Comparison of ENCODE assay signal across 24 mouse cellular contexts in the genomic region with DNA sequence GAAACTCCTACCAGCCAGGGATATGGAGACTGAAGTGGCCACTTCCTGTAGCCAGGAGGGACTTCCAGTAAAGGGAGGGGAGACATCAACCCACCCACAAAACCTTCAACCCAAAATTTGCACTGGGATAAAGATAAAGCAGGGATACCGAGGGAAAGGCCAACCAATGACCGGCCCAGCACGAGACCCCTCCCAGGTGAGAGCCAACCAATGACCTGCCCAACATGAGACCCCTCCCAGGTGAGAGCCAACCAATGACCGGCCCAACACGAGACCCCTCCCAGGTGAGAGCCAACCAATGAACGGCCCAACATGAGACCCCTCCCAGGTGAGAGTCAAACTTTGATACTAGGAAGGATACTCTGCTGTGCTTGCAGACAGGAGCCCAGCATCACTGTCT. TPM values are rescaled to one million over a fixed set of nuclear protein-coding genes. Genes with fewer than 3 reads are reported as not detected.
DNase-seq lines count a peak whose midpoint lies in the region; ATAC-seq and TF ChIP-seq lines count a peak whose summit lies in the region.
"Had no signal": no experiment of that assay in that cellular context is flagged by ENCODE, and none has a peak within 500 bp of the region (broad histone marks: within the 10 kb centered on the region; RNA-seq: fewer than 3 reads in every experiment).

No protein-coding gene starts in this region.

- H3K27me3 ChIP-seq in heart, embryonic 11.5 days (ENCODE audit: control insufficient read depth, insufficient read depth, low read length): no peaks in the 10 kb centered on the region
- H3K27me3 ChIP-seq in heart, adult 2 months (ENCODE audit: control insufficient read depth, insufficient read depth, low read length): no peaks in the 10 kb centered on the region
- H3K27me3 ChIP-seq in kidney, embryonic 15.5 days: no peaks in the 10 kb centered on the region
- no peaks in the 10 kb centered on the region for H3K27me3 ChIP-seq in hindbrain, embryonic 11.5 days (ENCODE audit: control insufficient read depth, insufficient read depth, low read length)
- H3K27me3 ChIP-seq: embryonic facial prominence, embryonic 12.5 days; forebrain, embryonic 13.5 days; forebrain, embryonic 15.5 days; Patski had no signal

- H3K4me3 ChIP-seq in heart, embryonic 11.5 days (ENCODE audit: low read depth, low read length): no peak overlapping the region
- no peak overlapping the region for H3K4me3 ChIP-seq in heart, adult 2 months
- H3K4me3 ChIP-seq in kidney, embryonic 15.5 days (replicated peaks): no peak overlapping the region
- no peak overlapping the region for H3K4me3 ChIP-seq in hindbrain, embryonic 11.5 days (ENCODE audit: low read depth, low read length)
- H3K4me3 ChIP-seq: embryonic facial prominence, embryonic 10.5 days; embryonic facial prominence, embryonic 12.5 days; forebrain, embryonic 13.5 days; forebrain, embryonic 15.5 days had no signal

- no peak for TF ChIP-seq CTCF in heart, adult 2 months (IDR thresholded peaks at IDR 0.05)

- TF ChIP-seq POLR2A in heart, adult 2 months (IDR thresholded peaks at IDR 0.05; ENCODE audit: insufficient read depth, low read depth, low read length): no peak

- H3K9ac ChIP-seq in heart, embryonic 11.5 days (ENCODE audit: low read depth, low read length): no peak overlapping the region
- H3K9ac ChIP-seq in heart, adult 2 months (ENCODE audit: low read depth, low read length): no peak overlapping the region
- H3K9ac ChIP-seq in kidney, embryonic 15.5 days: no peak overlapping the region
- H3K9ac ChIP-seq in hindbrain, embryonic 11.5 days (ENCODE audit: low read depth, low read length): no peak overlapping the region
- H3K9ac ChIP-seq: embryonic facial prominence, embryonic 12.5 days; forebrain, embryonic 13.5 days; forebrain, embryonic 15.5 days; forebrain, postnatal 0 days had no signal

- no peaks in the 10 kb centered on the region for H3K79me2 ChIP-seq in heart, adult 2 months (replicated peaks; ENCODE audit: control insufficient read depth, insufficient read depth, low read length)

- TF ChIP-seq EP300 in heart, adult 2 months (IDR thresholded peaks at IDR 0.05; ENCODE audit: insufficient read depth, low read depth, low read length): no peak

- H3K4me1 ChIP-seq in heart, embryonic 11.5 days (ENCODE audit: control insufficient read depth, insufficient read depth, low read length): no peaks in the 10 kb centered on the region
- no peaks in the 10 kb centered on the region for H3K4me1 ChIP-seq in heart, adult 2 months (ENCODE audit: control insufficient read depth, insufficient read depth, low read length)
- peaks cover 2% of the 10 kb centered on the region; the same call in 1 of the 2 replicates for H3K4me1 ChIP-seq in kidney, embryonic 15.5 days
- H3K4me1 ChIP-seq in hindbrain, embryonic 11.5 days (replicated peaks; ENCODE audit: control insufficient read depth, insufficient read depth, low read length): no peaks in the 10 kb centered on the region
- H3K4me1 ChIP-seq: embryonic facial prominence, embryonic 12.5 days; forebrain, embryonic 15.5 days had no signal

- DNase-seq in heart, adult 2 months: no peak
- peak; percentile 64 for DNase-seq in ES-CJ7 (ENCODE audit: low read depth, low spot score)
- peak; percentile 73 for DNase-seq in R1 (ENCODE audit: low read depth, low spot score)
- DNase-seq in testis, postnatal 14 days (ENCODE audit: low spot score): peak; percentile 48
- no peak for DNase-seq in hindbrain, embryonic 11.5 days (ENCODE audit: low spot score)
- DNase-seq: adrenal gland, adult 8-10 months; adrenal gland, postnatal 14 days; adrenal gland, postnatal 36 days; cerebellum, adult 11-12 months; cerebellum, adult 2 months; cerebellum, adult 9-10 months; cerebellum, postnatal 10 days; cerebellum, postnatal 25 days; forebrain, postnatal 0 days had no signal

- no peak overlapping the region for H3K27ac ChIP-seq in heart, embryonic 11.5 days (ENCODE audit: low read depth, low read length)
- no peak overlapping the region for H3K27ac ChIP-seq in heart, adult 2 months
- H3K27ac ChIP-seq in kidney, embryonic 15.5 days: no peak overlapping the region
- H3K27ac ChIP-seq in hindbrain, embryonic 11.5 days (ENCODE audit: low read depth, low read length): no peak overlapping the region
- H3K27ac ChIP-seq: embryonic facial prominence, embryonic 10.5 days; embryonic facial prominence, embryonic 12.5 days; forebrain, embryonic 13.5 days; forebrain, embryonic 15.5 days had no signal

- no peaks in the 10 kb centered on the region for H3K9me3 ChIP-seq in heart, embryonic 11.5 days (replicated peaks; ENCODE audit: control insufficient read depth, low read length)
- H3K9me3 ChIP-seq in kidney, embryonic 15.5 days (replicated peaks): no peaks in the 10 kb centered on the region
- no peaks in the 10 kb centered on the region for H3K9me3 ChIP-seq in hindbrain, embryonic 11.5 days (ENCODE audit: control insufficient read depth, low read length)
- H3K9me3 ChIP-seq: embryonic facial prominence, embryonic 10.5 days; embryonic facial prominence, embryonic 12.5 days; forebrain, embryonic 13.5 days; forebrain, embryonic 15.5 days; G1E had no signal

- no peak overlapping the region for H3K4me2 ChIP-seq in heart, embryonic 11.5 days
- no peak overlapping the region for H3K4me2 ChIP-seq in kidney, embryonic 15.5 days
- H3K4me2 ChIP-seq in hindbrain, embryonic 11.5 days (replicated peaks; ENCODE audit: low read depth, low read length): no peak overlapping the region
- H3K4me2 ChIP-seq: embryonic facial prominence, embryonic 12.5 days; forebrain, embryonic 13.5 days; forebrain, embryonic 15.5 days had no signal

- no peaks in the 10 kb centered on the region for H3K36me3 ChIP-seq in heart, embryonic 11.5 days (ENCODE audit: control insufficient read depth, insufficient read depth, low read length)
- no peaks in the 10 kb centered on the region for H3K36me3 ChIP-seq in heart, adult 2 months (ENCODE audit: control insufficient read depth, insufficient read depth, low read length)
- H3K36me3 ChIP-seq in kidney, embryonic 15.5 days: no peaks in the 10 kb centered on the region
- H3K36me3 ChIP-seq in hindbrain, embryonic 11.5 days (ENCODE audit: control insufficient read depth, insufficient read depth, low read length): no peaks in the 10 kb centered on the region
- H3K36me3 ChIP-seq: embryonic facial prominence, embryonic 10.5 days; embryonic facial prominence, embryonic 12.5 days; forebrain, embryonic 15.5 days; G1E had no signal

- 87% methylated on average over 6 of the region's 6 CpGs for WGBS in heart, embryonic 11.5 days (ENCODE audit: insufficient replicate concordance)
- 91% methylated on average over 6 of the region's 6 CpGs for WGBS in heart, adult 2 months
- 94% methylated on average over 6 of the region's 6 CpGs for whole genome bisulfite sequencing in kidney, embryonic 15.5 days
- 91% methylated on average over 6 of the region's 6 CpGs for WGBS in hindbrain, embryonic 11.5 days

- intact Hi-C loops in heart, adult 2 months (cut with DNase I): no loop called here

- 0 out of 2 replicates have a peak, but pooled peaks have one; percentile 18 for ATAC-seq in heart, embryonic 11.5 days (replicated peaks; ENCODE audit: insufficient number of reproducible peaks, low FRiP score, low TSS enrichment)
- no peak for ATAC-seq in kidney, embryonic 15.5 days (replicated peaks; ENCODE audit: low FRiP score)
- no peak for ATAC-seq in hindbrain, embryonic 11.5 days (ENCODE audit: low FRiP score)
- ATAC-seq: activated CD4-positive, CD25-positive, alpha-beta regulatory T cell, adult 4 months; forebrain, embryonic 13.5 days; forebrain, embryonic 15.5 days; forebrain, postnatal 0 days; Patski had no signal

RNA-seq across cellular contexts. Expression of a gene that starts 16.6 kb away (rescaled TPM):
- 0.11 and 0.13 TPM in 2 replicates for polyA plus RNA-seq in heart, embryonic 11.5 days (2014; fragmentation: Nextera tagmentation; extraction: Ambion mirVana)
- not detected for total RNA-seq in heart, adult 2 months (2021)
- 0.04 and 0.06 TPM in 2 replicates for polyA plus RNA-seq in heart, adult 2 months (2012; rRNA removed)
- 0.44 and 0.75 TPM in 2 replicates for polyA plus RNA-seq in kidney, embryonic 15.5 days (2015; fragmentation: Nextera tagmentation; extraction: Ambion mirVana)
- 0.12 and 0.27 TPM in 2 replicates for polyA plus RNA-seq in hindbrain, embryonic 11.5 days (2014; fragmentation: Nextera tagmentation; extraction: Ambion mirVana)
- polyA plus RNA-seq: C2C12, G1E had no signal

RNA-seq across cellular contexts. Expression of a gene that starts 23.2 kb away (rescaled TPM):
- 25.6 and 35.3 TPM in 2 replicates for polyA plus RNA-seq in heart, embryonic 11.5 days (2014; fragmentation: Nextera tagmentation; extraction: Ambion mirVana)
- total RNA-seq in heart, adult 2 months (2021): 10 to 100 TPM; 20.3 to 23.8 TPM
- 8.9 and 19.2 TPM in 2 replicates for polyA plus RNA-seq in heart, adult 2 months (2012; rRNA removed)
- 25.9 and 27.0 TPM in 2 replicates for polyA plus RNA-seq in kidney, embryonic 15.5 days (2015; fragmentation: Nextera tagmentation; extraction: Ambion mirVana)
- 36.3 and 43.5 TPM in 2 replicates for polyA plus RNA-seq in hindbrain, embryonic 11.5 days (2014; fragmentation: Nextera tagmentation; extraction: Ambion mirVana)

RNA-seq across cellular contexts. Expression of a gene that starts 23.3 kb away (rescaled TPM):
- 33.9 and 43.0 TPM in 2 replicates for polyA plus RNA-seq in heart, embryonic 11.5 days (2014; fragmentation: Nextera tagmentation; extraction: Ambion mirVana)
- 1 to 10 TPM; 6.1 to 7.1 TPM for total RNA-seq in heart, adult 2 months (2021)
- 12.6 and 12.9 TPM in 2 replicates for polyA plus RNA-seq in heart, adult 2 months (2012; rRNA removed)
- 38.8 and 40.2 TPM in 2 replicates for polyA plus RNA-seq in kidney, embryonic 15.5 days (2015; fragmentation: Nextera tagmentation; extraction: Ambion mirVana)
- polyA plus RNA-seq in hindbrain, embryonic 11.5 days (2014; fragmentation: Nextera tagmentation; extraction: Ambion mirVana): 38.5 and 45.5 TPM in 2 replicates

Comparison
In these comparisons a context has a peak if more than half of its experiments do, and no peak if none do; other contexts are left out.
1. DNase-seq: peak in ES-CJ7 (single experiment), R1 (single experiment) and testis, postnatal 14 days (single experiment); none in heart, adult 2 months (0 of 2) and hindbrain, embryonic 11.5 days (single experiment).